Mouse (Mus musculus): ENCODE results near the gene Wnk2.
"Not testable (repeated sequence)": the region's sequence is repeated elsewhere in the genome, so short reads cannot be mapped to it uniquely, and the experiment has no call there.

The Wnk2 gene

DNA sequence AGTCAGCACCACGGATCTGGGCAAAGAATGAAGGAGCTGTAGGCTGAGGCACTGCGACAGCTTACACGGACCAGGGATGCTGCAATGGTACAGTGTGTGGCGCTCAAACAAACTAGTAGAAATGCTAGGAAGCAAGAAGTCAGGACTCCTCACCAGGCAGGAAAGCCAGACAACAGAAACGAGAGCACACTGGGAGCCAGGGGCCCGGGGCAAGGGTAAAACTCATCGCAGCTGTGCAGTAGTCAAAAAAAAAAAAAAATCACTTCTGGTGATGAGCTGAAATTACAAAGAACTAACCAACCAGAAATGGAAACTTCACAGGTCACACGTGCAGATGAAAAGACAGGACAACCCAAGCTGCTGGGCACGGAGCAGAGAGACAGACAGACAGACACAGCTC lies 55.2 kb downstream of the Wnk2 start:
- no peak for DNase-seq (ENCODE audit: low read depth)

DNA sequence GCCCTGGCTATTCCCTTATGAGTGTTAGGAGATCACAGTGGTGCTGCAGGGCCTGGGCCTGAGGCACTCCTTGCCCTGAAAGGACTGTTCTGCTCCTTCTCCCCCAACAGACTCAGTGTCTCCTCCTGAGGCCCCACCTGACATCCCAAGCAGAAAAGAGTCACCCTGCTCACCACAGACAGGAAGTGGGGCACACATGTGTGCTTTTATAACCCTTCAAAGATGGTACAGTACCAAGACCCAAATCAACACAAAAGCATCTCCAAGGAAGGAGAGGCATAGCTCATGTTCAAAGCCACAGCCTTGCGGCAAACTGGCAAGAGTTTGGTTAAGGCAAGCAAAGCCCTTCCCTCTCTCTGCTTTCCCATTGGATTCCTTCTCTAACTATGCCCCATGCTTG lies 57.6 kb downstream of the Wnk2 start:
- DNase-seq (ENCODE audit: low read depth) = no peak

DNA sequence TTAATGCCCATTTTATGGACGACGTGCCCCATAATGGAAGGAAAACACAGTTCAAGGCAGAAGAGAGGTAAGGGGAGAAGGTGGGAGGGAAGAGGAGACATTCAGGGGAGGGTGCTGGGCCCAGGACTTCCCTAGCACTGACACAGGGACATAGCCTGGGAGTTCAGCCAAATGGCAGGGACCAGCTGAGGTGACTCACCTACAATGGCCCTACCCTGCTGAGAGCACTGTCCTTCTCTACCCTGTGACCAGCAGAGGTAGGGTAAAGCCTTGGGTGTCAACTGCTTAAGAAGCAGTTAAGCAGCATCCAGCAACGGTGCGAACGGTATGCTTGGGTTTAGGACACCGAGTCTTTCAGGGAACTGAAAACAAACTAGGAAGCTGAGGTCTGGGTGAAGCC lies 58.9 kb downstream of the Wnk2 start:
- no peak for DNase-seq (ENCODE audit: low read depth)

DNA sequence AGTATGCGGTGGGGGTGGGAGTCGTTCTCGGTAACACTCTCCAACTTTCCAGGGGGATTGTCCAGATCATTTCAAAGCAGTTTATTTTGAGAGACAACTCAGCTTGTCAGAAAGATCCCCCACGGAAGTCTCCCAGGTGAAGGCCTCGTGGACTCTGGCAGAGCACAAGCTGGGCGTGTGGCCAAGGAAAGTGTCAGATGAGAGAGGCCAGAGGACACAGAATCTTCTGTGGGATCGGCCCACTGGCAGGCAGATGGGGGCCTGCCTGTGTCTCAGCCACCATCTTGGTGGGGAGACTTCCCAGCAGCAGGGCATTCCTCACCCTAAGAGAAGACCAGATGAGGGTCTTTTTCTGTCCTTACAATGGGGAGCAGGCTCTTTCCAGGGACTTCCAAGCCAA lies 60.4 kb downstream of the Wnk2 start:
- no peak for DNase-seq (ENCODE audit: low read depth)

DNA sequence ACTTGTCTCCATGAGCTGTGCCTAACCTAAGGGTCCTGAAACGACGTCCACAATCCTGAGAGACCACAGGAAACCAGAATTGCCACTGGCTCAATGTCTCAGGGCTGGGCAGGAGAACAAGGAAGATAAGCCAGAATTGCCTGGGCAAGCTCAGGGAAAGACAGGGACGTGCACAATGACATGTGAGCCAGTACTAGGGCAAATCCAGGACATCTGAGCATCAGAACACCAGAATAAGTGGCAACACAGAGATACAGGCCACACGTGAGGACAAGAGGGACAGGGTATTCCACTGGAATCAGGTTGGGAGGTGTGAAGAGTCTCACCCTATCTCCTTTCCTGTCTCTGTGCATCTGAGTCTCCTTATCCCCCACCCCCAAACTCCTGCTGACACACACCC lies 61.4 kb downstream of the Wnk2 start:
- no peak for DNase-seq (ENCODE audit: low read depth)

DNA sequence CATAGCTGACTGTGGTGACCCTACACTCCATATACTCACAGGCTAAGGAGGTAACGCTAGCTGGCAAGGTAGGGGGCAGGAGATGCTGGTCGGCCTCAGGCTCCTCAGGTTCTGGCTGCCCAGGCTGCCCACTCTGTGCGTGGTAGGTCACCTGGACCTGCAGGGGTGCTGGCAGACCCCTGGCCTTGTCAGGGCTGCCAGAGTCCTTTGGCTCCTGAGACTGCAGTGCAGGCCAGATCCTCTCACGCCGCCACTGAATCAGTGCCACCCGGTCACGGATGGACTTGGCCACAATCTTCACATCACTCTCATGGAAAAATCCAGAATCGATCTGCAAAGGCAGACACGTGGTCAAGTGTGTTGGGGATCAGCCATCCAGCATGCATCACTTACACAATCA lies 62.6 kb downstream of the Wnk2 start:
- DNase-seq (ENCODE audit: low read depth) = no peak

DNA sequence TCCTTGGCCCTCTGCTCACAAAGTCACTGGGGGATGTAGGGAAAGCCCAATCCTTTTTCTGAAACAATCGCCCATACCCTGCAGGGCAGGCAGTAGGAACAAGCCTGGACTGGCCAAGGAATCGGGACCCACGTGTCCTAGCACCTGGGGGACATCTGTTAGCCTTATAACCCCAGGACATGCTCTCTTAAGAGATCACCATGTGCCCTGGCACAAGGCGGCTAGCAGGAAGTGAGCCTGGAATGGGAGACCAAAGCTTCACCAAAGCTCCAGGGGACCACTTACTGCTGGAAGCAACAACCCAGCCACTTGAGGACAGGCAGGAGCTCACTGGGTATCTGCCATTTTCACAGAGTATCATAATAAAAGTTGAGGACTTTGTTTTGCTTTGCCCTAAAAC lies 63.0 kb downstream of the Wnk2 start:
- DNase-seq (ENCODE audit: low read depth) = no peak

DNA sequence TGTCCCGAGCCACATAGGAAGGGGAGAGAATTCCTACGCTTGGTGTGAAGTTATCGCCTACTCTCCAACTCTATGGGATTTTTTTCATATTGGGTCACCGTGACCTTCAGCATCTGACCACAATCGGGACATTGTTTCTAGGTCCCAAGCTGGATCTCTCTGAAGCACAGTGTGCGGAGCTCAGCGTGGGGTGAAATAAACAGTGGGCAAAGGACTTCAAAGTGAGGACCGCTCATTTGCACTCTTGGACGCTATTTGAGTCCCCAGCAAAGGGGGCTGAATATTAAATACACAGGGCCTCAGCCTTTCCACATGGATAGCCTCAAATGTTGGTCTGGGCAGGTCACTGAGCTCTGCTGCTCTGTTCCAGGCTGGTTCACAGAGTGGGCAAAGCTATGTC lies 63.9 kb downstream of the Wnk2 start:
- DNase-seq (ENCODE audit: low read depth) = no peak

DNA sequence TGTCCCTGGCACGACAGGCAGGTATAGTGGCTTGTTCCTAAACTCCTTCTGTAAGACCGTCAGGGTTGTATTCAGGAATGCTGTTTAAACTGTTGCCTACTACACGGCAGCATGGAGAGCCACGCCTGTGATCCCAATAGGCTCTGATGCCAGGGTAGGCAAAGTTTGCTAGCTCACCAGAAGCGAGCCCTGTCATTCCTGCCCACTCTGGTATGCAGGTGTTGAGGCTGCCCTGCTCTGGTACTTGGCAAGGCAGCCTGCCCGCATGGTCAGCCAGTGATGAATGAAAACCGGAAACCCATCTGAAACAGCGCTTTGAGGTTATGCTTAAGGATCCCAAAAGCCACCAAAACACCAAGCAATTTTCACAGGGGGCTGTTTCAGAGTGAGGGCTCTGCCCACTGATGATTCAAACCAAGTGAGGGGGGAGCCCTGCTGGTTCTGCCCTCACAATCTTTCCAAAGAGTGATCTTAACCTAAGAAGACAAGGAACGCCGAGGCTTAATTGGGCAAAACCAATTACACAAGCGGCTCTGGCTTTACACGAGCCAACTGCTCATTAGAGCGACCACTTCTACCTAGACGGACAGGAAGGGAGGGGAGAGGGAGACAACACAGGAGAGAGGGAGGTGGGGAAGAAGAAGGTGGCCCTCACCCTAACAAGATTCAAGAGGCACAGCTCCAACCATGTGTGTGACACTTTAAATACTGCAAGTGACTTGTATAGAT lies 65.5 kb downstream of the Wnk2 start:
- no peak for DNase-seq (ENCODE audit: low read depth)

DNA sequence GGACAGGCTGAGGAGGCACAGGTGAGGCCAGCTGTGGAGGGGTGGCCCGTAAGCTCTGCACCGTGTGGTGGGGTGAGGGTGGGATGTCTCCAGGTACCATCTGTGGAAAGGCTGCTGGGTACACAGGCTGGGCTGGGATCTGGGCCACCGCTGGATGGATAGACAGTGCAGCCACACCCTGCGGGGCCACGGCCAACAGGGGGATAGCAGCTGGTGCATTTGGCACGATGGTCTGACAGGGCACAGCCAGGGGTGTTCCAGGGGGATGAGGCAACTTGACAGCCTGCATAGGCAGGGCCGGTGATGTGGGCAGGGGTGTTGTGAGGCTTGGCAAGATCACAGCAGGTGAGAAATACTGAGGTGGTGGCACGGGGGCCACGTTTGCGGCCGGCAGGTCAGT lies 71.6 kb downstream of the Wnk2 start:
- no peak for DNase-seq (ENCODE audit: low read depth)

DNA sequence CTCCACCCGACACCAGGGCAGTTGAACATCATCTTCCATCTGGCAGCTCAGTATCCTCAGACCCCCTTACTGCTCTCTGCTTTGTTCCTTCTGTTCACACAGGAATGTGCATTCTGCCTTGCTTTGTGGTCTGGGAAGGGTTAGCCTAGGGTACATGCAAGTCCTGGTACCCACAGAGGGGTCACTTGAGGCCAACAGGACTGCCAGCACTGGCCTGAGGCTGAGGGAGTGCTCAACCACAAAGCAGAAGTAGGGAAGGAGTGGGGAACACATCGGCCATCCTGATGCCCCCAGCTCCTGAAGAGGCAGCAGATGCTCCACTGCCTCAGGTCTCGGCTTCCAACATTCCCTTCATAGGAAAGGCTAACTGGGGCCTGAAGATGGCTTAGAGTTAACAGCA lies 72.4 kb downstream of the Wnk2 start:
- no peak for DNase-seq (ENCODE audit: low read depth)

DNA sequence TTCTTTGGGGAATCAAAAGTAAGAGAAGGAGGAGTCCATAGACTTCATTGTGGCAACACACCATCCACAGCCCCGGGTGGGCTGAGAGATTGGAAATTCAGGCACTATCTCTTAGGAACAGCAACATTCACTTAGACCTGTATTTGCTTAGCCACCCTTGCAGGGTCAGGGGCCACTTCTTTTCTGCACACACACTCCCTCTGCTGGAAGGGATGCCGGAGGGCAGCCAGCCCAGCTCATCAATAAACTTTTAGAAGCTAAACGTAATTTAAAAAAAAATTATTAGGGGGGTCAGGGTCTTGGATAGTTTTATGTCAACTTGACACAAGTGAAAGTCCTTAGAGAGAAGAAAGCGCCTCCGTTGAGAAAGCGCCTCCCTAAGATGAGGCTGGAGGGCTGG lies 74.5 kb downstream of the Wnk2 start:
- no peak for DNase-seq (ENCODE audit: low read depth)

DNA sequence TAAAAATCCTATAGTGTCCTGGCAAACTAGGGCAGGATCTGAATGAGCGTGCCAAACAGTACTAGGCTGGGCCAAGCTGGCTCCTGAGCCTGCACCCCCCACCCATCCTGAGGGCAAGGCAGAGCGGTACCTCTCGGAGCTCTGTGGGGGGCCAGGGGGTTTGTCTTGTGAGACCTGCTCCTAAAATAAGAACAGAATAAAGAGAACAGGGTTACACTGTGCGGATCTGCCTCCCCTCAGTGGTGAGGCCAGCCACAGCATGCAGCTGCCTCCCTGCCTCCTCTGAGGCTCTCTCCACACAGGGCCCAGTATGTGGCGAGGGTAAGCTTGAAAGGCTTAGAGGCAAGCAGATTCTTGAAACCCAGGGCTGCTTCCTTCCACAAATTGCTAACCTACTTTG lies 76.0 kb downstream of the Wnk2 start:
- DNase-seq (ENCODE audit: low read depth) = no peak

DNA sequence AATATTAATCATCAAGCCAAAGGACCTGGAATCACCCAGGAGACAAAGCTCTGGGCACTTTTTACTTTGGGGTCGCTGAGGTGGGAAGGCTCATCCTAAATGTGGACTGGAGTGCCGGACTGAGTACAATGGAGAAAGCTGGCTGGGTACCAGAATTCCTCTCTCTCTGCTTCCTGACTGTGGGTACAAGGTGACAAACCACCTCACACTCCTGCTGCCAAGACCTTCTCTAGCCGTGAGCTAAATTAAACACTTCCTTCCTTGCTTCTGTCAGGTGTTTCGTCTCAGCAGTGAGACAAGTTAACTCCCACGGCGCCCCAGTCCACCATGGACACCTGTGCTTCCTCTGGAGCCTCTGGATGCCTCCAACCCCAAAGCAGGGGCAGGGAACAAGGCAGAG lies 77.8 kb downstream of the Wnk2 start:
- no peak for DNase-seq (ENCODE audit: low read depth)

DNA sequence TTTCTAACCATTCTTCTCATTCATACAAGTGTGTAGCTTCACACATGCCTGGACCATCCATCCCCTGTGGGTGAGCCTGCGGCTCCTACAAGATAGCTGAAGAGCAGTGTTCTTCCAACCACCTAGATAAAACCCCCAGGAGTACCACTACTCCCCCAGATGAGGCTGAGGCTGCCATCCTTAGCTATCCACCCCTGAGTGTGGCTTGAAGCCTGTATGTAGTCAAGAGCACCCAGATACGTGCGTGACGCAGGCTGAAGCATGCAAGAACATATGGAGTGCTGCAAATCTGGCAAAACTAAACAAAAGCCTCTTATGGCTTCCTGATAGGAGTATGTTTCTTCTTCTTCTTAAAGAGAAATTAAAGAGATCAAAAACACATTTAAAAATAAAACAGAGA lies 78.4 kb downstream of the Wnk2 start:
- no peak for DNase-seq (ENCODE audit: low read depth)

DNA sequence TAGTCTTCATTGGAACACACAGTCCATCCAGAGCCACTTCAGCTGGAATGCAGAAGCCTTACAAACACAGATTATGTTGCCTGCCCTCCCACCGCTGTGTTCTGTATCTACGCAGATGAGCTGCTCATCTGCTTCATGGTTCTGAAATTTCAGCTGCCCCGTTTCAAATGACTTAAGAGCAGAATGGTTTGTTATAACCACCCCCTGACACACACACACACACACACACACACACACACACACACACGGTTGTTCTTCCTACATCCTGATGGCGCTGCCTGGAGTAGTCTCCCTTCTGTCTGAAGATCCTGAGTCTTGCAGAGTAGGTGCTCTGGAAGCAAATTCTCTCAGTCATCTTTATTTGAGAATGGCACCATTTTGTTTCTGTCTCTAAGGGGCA lies 83.6 kb downstream of the Wnk2 start:
- no peak for DNase-seq (ENCODE audit: low read depth)

DNA sequence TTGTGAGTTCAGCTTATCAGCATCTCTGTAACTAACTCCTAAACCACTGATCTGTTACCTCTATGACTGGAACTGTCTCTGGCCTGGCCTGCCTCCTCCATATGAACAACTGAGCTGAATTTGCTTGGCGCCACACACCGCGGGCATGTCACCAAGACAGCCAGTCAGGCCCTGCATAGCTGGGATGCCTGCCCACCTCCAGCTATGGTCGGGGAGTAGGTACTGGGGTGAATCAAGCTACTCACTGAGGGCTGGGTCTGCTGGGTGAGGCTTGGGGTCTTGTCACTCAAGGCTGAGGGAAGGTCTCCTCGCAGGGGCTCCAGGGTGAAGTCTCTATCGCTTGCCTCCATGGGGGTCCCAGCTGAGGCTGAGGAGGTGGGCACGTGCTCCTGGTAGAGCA lies 87.4 kb downstream of the Wnk2 start:
- no peak for DNase-seq (ENCODE audit: low read depth)

DNA sequence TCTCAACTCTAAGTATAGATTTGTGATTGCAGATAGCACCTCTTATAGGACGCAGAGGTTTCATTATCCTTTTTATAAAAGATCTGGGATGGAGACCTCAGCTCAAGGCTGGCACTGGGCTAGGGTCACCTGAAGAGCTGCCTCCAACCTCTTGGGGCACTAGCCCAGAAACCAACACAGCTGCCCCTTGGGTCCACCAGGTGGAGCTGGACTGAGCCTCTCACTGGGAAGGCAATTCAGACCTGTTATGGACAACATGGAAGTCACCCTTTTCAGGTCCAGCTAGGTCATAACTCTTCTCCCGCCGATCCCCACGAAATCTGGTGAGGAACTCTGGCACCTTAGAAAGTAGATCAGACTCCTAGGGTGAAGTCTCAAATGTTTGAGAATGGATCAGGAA lies 89.3 kb downstream of the Wnk2 start:
- peak; percentile 32 for DNase-seq (ENCODE audit: low read depth)

DNA sequence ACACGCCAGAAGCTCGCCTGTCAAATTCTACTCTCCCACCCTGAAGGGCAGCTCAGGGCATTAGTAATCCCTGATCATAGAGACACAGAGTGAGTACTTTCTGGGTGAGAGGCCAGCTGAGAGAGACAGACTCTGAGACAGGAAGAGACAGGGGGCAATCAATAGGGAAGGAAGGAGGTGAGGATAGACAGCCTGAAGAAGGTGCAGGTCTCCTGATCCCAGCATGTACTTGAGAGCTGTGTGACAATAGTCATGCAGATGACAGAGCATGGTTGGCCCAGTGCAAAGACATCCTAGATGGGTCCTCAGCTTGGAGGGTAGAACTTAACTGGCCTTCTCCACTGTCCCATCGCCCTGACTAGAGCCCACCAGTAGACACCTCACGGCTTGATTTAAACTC lies 91.5 kb downstream of the Wnk2 start:
- no peak for DNase-seq (ENCODE audit: low read depth)

DNA sequence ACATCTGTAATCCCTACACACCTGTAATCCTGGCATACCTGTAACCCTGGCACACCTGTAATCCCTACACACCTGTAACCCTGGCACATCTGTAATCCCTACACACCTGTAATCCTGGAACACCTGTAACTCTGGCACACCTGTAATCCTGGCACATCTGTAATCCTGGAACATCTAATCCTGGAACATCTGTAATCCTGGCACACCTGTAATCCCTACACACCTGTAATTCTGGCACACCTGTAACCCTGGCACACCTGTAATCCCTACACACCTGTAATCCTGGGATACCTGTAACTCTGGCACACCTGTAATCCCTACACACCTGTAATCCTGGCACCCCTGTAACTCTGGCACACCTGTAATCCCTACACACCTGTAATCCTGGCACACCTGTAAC lies 93.1 kb downstream of the Wnk2 start:
- DNase-seq (ENCODE audit: low read depth) = not testable (repeated sequence)

DNA sequence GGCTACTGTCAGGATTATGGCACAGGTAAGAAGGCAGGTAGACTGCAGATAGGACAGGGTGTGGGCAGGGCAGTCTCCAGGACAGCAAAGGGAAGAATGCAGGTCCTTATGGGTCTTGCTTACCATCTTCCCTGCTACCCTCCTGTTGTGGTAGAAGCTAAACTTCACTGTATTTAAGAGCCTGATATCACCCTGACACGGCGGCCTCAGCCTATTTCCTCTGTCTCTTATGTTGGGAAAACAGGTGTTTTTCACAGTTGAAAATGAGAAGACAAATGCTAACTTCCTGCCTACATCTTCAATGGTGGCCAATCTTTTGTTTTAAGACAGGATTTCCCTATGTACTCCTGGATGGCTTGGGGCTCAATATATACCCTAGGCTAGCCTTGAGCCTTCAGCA lies 94.5 kb downstream of the Wnk2 start:
- no peak for DNase-seq (ENCODE audit: low read depth)

DNA sequence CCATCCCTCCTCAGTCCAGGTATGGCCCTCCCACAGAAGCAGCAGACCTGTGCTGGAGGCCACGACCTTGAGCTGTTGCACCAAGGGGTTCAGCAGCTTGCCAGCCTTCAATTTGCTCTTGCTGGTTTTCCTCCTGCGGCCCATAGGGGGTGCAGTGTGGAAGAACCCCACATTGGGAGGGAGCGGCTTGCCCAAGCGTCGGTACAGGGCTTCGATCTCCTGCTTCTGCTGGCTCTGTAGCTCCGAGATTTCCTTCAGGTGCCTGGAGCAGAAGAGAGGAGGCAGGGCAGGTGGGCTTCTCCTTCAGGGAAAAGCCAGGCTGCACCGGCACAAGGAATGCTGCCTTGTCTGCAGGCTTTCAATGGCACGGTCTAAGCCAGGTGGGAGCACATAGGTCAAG lies 95.3 kb downstream of the Wnk2 start:
- DNase-seq (ENCODE audit: low read depth) = peak; percentile 12

DNA sequence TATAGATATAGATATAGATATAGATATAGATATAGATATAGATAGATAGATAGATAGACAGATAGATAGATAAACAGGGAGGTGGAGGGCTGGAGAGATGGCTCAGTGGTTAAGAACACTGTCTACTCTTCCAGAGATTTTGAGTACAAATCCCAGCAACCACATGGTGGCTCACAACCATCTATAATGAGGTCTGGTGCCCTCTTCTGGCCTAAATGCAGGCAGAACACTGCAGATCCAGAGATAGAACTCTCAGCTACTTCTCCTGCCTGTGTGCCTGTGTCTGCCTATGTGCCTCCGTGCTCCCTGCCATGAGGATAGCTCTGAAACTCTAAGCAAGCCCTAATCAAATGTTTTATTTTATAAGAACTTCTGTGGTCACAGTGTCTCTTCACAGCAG lies 100.4 kb downstream of the Wnk2 start:
- no peak for DNase-seq (ENCODE audit: low read depth)

DNA sequence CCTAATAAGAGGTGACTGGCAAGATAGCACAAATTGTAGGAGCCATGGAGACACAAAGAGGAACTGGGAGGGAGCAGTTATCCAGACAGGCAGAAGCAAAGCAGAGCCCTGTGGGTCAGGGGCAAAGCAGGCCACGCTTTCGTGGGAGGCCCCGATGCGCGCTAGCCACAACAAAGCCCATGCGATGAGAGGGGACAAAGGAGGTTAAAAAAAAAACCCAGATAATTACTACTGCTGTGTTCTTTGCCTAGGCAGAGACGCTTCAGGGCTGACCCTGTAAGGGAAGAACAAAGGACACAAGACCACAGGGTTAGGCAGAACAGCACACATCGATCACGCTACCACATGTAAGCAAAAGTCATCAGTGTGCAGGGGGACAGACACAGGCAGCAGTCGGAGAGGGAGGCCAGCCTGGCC lies 103.7 kb downstream of the Wnk2 start:
- DNase-seq (ENCODE audit: low read depth) = no peak

DNA sequence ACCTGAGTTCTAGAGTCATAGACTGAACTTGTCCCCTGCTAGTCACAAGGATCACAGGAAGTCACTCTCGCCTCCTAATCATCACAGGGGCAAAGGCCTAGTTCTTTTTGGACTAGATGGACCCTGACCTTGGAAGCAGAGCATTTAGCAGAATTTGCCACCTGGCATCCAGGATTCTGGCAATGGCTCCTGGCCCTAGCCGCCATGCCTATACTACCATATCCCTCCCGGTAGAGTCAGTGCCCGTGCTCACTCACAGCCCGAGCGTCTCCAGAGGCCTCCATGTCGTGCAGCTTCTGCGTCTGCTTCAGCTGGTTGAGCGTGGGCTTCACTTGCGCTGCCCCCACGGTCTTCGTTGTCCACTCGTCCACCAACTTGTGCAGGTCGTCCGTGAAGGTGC lies 105.4 kb downstream of the Wnk2 start:
- no peak for DNase-seq (ENCODE audit: low read depth)

Data from NIH3T3 (cell line).